Mouse (Mus musculus) liver, embryonic 14.5 days (tissue): ENCODE data around the gene Pdpr. TPM values are rescaled to one million over a fixed set of nuclear protein-coding genes. Genes with fewer than 3 reads are reported as not detected.
A peak's percentile ranks its signal among the peaks of the same experiment; 100 is the strongest.

Experiments used
- ATAC-seq: fragments of 200-750 bp; cut with Nextera tagmentation; 2 replicates; pipeline ENCODE4 v1.8.0; 2017; ENCODE audit warnings: moderate number of reproducible peaks, mild to moderate bottlenecking, moderate library complexity; ENCODE audit not compliant: insufficient read depth
- DNase-seq, 3 experiments: peaks; one replicate each; pipeline ENCODE4 v3.0.0-alpha.2; 2012 to 2013; ENCODE audit warnings: low read depth in 3 of 3, low spot score in 3 of 3
- H3K27ac ChIP-seq: fragments of 300-500 bp; sonication (generic); 2 replicates; pipeline ENCODE4 v1.5.1; 2014; ENCODE audit warnings: moderate library complexity, mild to moderate bottlenecking, control low read depth, inconsistent platforms
- H3K27me3 ChIP-seq: fragments of 300-500 bp; sonication (generic); 2 replicates; pipeline ENCODE4 v1.6.1; 2014; ENCODE audit warnings: mild to moderate bottlenecking, low read length, moderate library complexity; ENCODE audit not compliant: control insufficient read depth, insufficient read depth
- H3K36me3 ChIP-seq: fragments of 300-500 bp; sonication (generic); replicated peaks from 2 replicates; pipeline ENCODE4 v1.6.1; 2014; ENCODE audit warnings: low read depth; ENCODE audit not compliant: control insufficient read depth, insufficient read depth
- H3K4me1 ChIP-seq, 2 experiments: fragments of 200-500 bp in 1 of 2; fragments of 300-500 bp in 1 of 2; sonication (generic) in 1 of 2; replicated peaks; 2 replicates each; pipeline ENCODE4 v1.6.1; 2012 to 2014; ENCODE audit warnings: antibody characterized with exemption in 1 of 2, inconsistent platforms in 1 of 2, low read length in 1 of 2; ENCODE audit not compliant: control insufficient read depth in 2 of 2, insufficient read depth in 2 of 2
- H3K4me2 ChIP-seq: fragments of 300-500 bp; sonication (generic); 2 replicates; pipeline ENCODE4 v1.6.1; 2014; ENCODE audit warnings: low read depth, mild to moderate bottlenecking, control low read depth, moderate library complexity
- H3K4me3 ChIP-seq, 2 experiments: fragments of 200-500 bp in 1 of 2; fragments of 300-500 bp in 1 of 2; sonication (generic) in 1 of 2; 2 replicates each; pipeline ENCODE4 v1.5.1; 2012 to 2014; ENCODE audit warnings: low read depth in 2 of 2, low read length in 2 of 2, mild to moderate bottlenecking in 2 of 2, control low read depth in 1 of 2, inconsistent platforms in 1 of 2, moderate library complexity in 1 of 2; ENCODE audit not compliant: insufficient read depth in 1 of 2
- H3K9ac ChIP-seq: fragments of 300-500 bp; sonication (generic); replicated peaks from 2 replicates; pipeline ENCODE4 v1.6.1; 2014; ENCODE audit warnings: mild to moderate bottlenecking, control low read depth, moderate library complexity
- H3K9me3 ChIP-seq: fragments of 300-500 bp; sonication (generic); 2 replicates; pipeline ENCODE4 v1.6.1; 2016; ENCODE audit warnings: low read length, mixed read lengths; ENCODE audit not compliant: control insufficient read depth
- CTCF ChIP-seq: IDR thresholded peaks from 2 replicates; pipeline ENCODE4 v1.5.1; 2016; ENCODE audit warnings: antibody characterized with exemption, low read depth, control low read depth
- EP300 ChIP-seq: IDR thresholded peaks from 2 replicates; pipeline ENCODE4 v1.6.1; 2016; ENCODE audit warnings: antibody characterized with exemption, low read depth
- whole genome bisulfite sequencing: fragments of 180-500 bp; shearing (Covaris S2); extraction: QIAGEN DNeasy Blood & Tissue Kit; methylation state at CpG from one replicate; pipeline ENCODE4 v1.1.7; 2014; ENCODE audit not compliant: insufficient replicate concordance; 5-methylcytosine and 5-hydroxymethylcytosine counted together
- polyA plus RNA-seq, 2 experiments: library from polyadenylated mRNA; depleted of rRNA in 1 of 2; stranded (reverse) in 1 of 2; unstranded in 1 of 2; fragments of >200 nt; fragmentation: Nextera tagmentation in 1 of 2; extraction: Ambion mirVana in 1 of 2; gene quantifications; 2 replicates each; pipeline versions ENCODE4 v1.2.1 to v1.2.3; 2012 to 2014

Pdpr gene
- polyA plus RNA-seq, 2 experiments = 1.0 to 1.6 TPM

- H3K9me3 ChIP-seq = no peaks in the 10 kb centered on the region
- TF ChIP-seq EP300 = no peak
- TF ChIP-seq CTCF = no peak
- 77% methylated on average over 8 of the region's 8 CpGs for WGBS
- no peak overlapping the region for H3K9ac ChIP-seq
- ATAC-seq (no peak), DNase-seq (no peak)
- H3K27ac ChIP-seq = no peak overlapping the region
- H3K4me2 ChIP-seq = no peak overlapping the region
- no peaks in the 10 kb centered on the region for H3K27me3 ChIP-seq
- H3K4me1 ChIP-seq = no peaks in the 10 kb centered on the region
- H3K36me3 ChIP-seq = peaks cover 12% of the 10 kb centered on the region; the same call in 1 of the 2 replicates
- H3K4me3 ChIP-seq = no peak overlapping the region
Measured at GRCm38 (mm10) chr8:111155721-111156436, 61.4 kb downstream of the Pdpr start.

GRCm38 (mm10) chr8:111157617-111158016 is 63.2 kb downstream of the Pdpr start:
- peak in 1 of 3 experiments; percentile 17 for DNase-seq
- Histone ChIP-seq H3K27me3 (no peaks in the 10 kb centered on the region), H3K4me1 (no peaks in the 10 kb centered on the region), H3K4me2 (no peak overlapping the region), H3K4me3 (no peak overlapping the region), H3K9ac (no peak overlapping the region), H3K9me3 (no peaks in the 10 kb centered on the region), H3K27ac (no peak overlapping the region), H3K36me3 (peaks cover 17% of the 10 kb centered on the region; the same call in 1 of the 2 replicates)
- 51% methylated on average over 14 of the region's 14 CpGs for WGBS
- no peak for ATAC-seq
- TF ChIP-seq EP300 (no peak), CTCF (peak; percentile 84)

DNA sequence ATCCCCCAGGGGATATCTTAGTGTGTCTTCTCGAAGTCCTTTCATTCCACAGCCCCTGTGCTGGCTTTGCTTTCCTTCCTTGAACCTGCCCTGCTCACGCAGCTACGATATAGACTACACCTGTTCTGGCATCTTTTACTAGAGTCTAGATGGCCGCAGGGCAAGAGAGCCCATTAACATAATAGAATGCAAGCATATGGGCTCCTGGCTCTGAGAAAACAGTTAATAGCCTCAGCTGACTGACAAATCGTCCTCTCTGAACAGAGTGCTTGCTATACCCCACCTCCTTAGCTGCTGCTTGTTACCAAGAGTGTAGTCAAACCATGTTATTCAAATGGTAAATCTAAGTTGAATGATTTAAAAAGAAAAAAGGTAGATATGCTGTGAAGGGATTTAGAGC is 77.2 kb downstream of the Pdpr start:
- ATAC-seq = no peak
- Histone ChIP-seq H3K27me3 (no peaks in the 10 kb centered on the region), H3K27ac (no peak overlapping the region), H3K4me1 (no peaks in the 10 kb centered on the region), H3K9ac (no peak overlapping the region), H3K4me3 (no peak overlapping the region), H3K36me3 (peaks cover 24% of the 10 kb centered on the region), H3K4me2 (no peak overlapping the region), H3K9me3 (no peaks in the 10 kb centered on the region)
- WGBS = 77% methylated on average over 5 of the region's 5 CpGs
- DNase-seq = no peak
- TF ChIP-seq CTCF (no peak), EP300 (no peak)

DNA sequence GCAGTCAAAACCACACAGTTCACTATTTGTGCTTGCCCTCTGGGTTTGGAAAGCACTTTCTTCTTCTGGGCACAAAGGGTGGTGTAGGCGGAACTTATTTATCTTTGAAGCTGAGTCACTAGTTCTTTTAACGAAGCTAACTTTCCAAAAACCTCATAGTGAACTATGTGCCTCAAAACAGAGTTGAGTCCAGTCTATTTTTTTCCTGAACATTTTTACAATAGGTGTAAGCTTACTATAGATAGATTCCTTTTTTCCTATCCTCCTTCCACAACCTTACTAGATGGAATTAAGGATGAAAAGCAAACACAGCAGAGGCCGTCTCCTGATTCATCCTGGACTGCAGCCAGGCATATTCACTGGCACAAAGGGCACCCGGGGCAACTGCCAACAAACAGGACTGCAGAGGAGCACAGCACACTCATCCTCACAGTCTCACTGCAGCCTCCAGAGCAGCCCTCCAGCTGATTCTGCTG is 91.1 kb downstream of the Pdpr start:
- ATAC-seq (no peak), DNase-seq (no peak)
- Histone ChIP-seq H3K4me1 (peaks cover 0 to 3% of the 10 kb centered on the region in 2 experiments; a peak in 1 of 4 replicates), H3K36me3 (no peaks in the 10 kb centered on the region; the same call in none of the 2 replicates), H3K27me3 (no peaks in the 10 kb centered on the region), H3K9me3 (no peaks in the 10 kb centered on the region), H3K9ac (no peak overlapping the region), H3K27ac (no peak overlapping the region), H3K4me2 (no peak overlapping the region), H3K4me3 (no peak overlapping the region)
- TF ChIP-seq EP300 (no peak), CTCF (no peak)
- WGBS = 65% methylated on average over 4 of the region's 4 CpGs

Other genes with a start within 250 kb of the Pdpr start
- gene Cog4, start 248.0 kb upstream of the Pdpr start, polyA plus RNA-seq (2012; rRNA removed) = 12.8 and 14.7 TPM in 2 replicates
- gene Cog4, start 248.0 kb upstream of the Pdpr start, polyA plus RNA-seq (2014; fragmentation: Nextera tagmentation; extraction: Ambion mirVana) = 23.8 and 25.3 TPM in 2 replicates
- 31.3 and 34.2 TPM in 2 replicates for gene Sf3b3, start 247.8 kb upstream of the Pdpr start, polyA plus RNA-seq (2012; rRNA removed)
- gene Sf3b3, start 247.8 kb upstream of the Pdpr start, polyA plus RNA-seq (2014; fragmentation: Nextera tagmentation; extraction: Ambion mirVana) = 54.7 and 60.8 TPM in 2 replicates
- gene Fuk, start 192.1 kb upstream of the Pdpr start, polyA plus RNA-seq (2012; rRNA removed) = 2.5 and 2.8 TPM in 2 replicates
- gene Fuk, start 192.1 kb upstream of the Pdpr start, polyA plus RNA-seq (2014; fragmentation: Nextera tagmentation; extraction: Ambion mirVana) = 1.3 and 1.5 TPM in 2 replicates
- 10.6 and 11.7 TPM in 2 replicates for gene St3gal2, start 174.7 kb upstream of the Pdpr start, polyA plus RNA-seq (2012; rRNA removed)
- gene St3gal2, start 174.7 kb upstream of the Pdpr start, polyA plus RNA-seq (2014; fragmentation: Nextera tagmentation; extraction: Ambion mirVana) = 9.6 and 11.8 TPM in 2 replicates
- 20.1 and 29.0 TPM in 2 replicates for gene Ddx19a, start 96.8 kb upstream of the Pdpr start, polyA plus RNA-seq (2012; rRNA removed)
- 12.8 and 14.4 TPM in 2 replicates for gene Ddx19a, start 96.8 kb upstream of the Pdpr start, polyA plus RNA-seq (2014; fragmentation: Nextera tagmentation; extraction: Ambion mirVana)
- gene Ddx19b, start 62.9 kb upstream of the Pdpr start, polyA plus RNA-seq (2012; rRNA removed) = 1.7 and 2.4 TPM in 2 replicates
- 2.8 and 3.0 TPM in 2 replicates for gene Ddx19b, start 62.9 kb upstream of the Pdpr start, polyA plus RNA-seq (2014; fragmentation: Nextera tagmentation; extraction: Ambion mirVana)
- 22.0 and 30.2 TPM in 2 replicates for gene Aars, start 61.5 kb upstream of the Pdpr start, polyA plus RNA-seq (2012; rRNA removed)
- 46.7 and 51.1 TPM in 2 replicates for gene Aars, start 61.5 kb upstream of the Pdpr start, polyA plus RNA-seq (2014; fragmentation: Nextera tagmentation; extraction: Ambion mirVana)
- 8.1 and 9.9 TPM in 2 replicates for gene Exosc6, start 38.3 kb upstream of the Pdpr start, polyA plus RNA-seq (2012; rRNA removed)
- gene Exosc6, start 38.3 kb upstream of the Pdpr start, polyA plus RNA-seq (2014; fragmentation: Nextera tagmentation; extraction: Ambion mirVana) = 7.2 and 7.8 TPM in 2 replicates
- gene Clec18a, start 2.2 kb upstream of the Pdpr start, polyA plus RNA-seq (2012; rRNA removed) = not detected in 2 replicates
- not detected in 2 replicates for gene Clec18a, start 2.2 kb upstream of the Pdpr start, polyA plus RNA-seq (2014; fragmentation: Nextera tagmentation; extraction: Ambion mirVana)
- 4.7 and 6.4 TPM in 2 replicates for gene Glg1, start 164.6 kb downstream of the Pdpr start, polyA plus RNA-seq (2012; rRNA removed)
- gene Glg1, start 164.6 kb downstream of the Pdpr start, polyA plus RNA-seq (2014; fragmentation: Nextera tagmentation; extraction: Ambion mirVana) = 15.3 and 16.6 TPM in 2 replicates
- gene Rfwd3, start 205.6 kb downstream of the Pdpr start, polyA plus RNA-seq (2012; rRNA removed) = 16.9 and 24.5 TPM in 2 replicates
- gene Rfwd3, start 205.6 kb downstream of the Pdpr start, polyA plus RNA-seq (2014; fragmentation: Nextera tagmentation; extraction: Ambion mirVana) = 43.8 and 49.9 TPM in 2 replicates
- 1.3 and 1.6 TPM in 2 replicates for gene Mlkl, start 243.5 kb downstream of the Pdpr start, polyA plus RNA-seq (2012; rRNA removed)
- gene Mlkl, start 243.5 kb downstream of the Pdpr start, polyA plus RNA-seq (2014; fragmentation: Nextera tagmentation; extraction: Ambion mirVana) = 2.3 and 2.8 TPM in 2 replicates